Mouse (Mus musculus) kidney, postnatal 25 days (tissue): ENCODE results near the gene Olig2.

Experiments used
- DNase-seq, 2 experiments: peaks; one replicate each; pipeline ENCODE4 v3.0.0; 2021; ENCODE audit warnings: mixed read lengths in 2 of 2

Gene Olig2

GRCm38 (mm10) chr16:91225233-91226037 lies at the start of gene Olig2:
TSS of gene Olig2 (plus strand) at chr16:91225457.
- DNase-seq: no peak

- no peak for DNase-seq
Observed at GRCm38 (mm10) chr16:91175892-91176291, 49.4 kb upstream of the Olig2 start.

- no peak for DNase-seq
Observed at GRCm38 (mm10) chr16:91187046-91187445, 38.2 kb upstream of the Olig2 start.

- DNase-seq: no peak
Observed at GRCm38 (mm10) chr16:91187662-91188061, 37.6 kb upstream of the Olig2 start.

- DNase-seq: no peak
Observed at GRCm38 (mm10) chr16:91188304-91188703, 37.0 kb upstream of the Olig2 start.

GRCm38 (mm10) chr16:91191233-91191632 lies 34.0 kb upstream of the Olig2 start:
- no peak for DNase-seq

GRCm38 (mm10) chr16:91191663-91192237 lies 33.5 kb upstream of the Olig2 start:
- no peak for DNase-seq

GRCm38 (mm10) chr16:91192672-91193354 lies 32.4 kb upstream of the Olig2 start:
- DNase-seq: no peak

GRCm38 (mm10) chr16:91199815-91200214 lies 25.4 kb upstream of the Olig2 start:
- DNase-seq: no peak

- DNase-seq: no peak
Observed at GRCm38 (mm10) chr16:91202989-91203388, 22.3 kb upstream of the Olig2 start.

GRCm38 (mm10) chr16:91206371-91206770 lies 18.9 kb upstream of the Olig2 start:
- DNase-seq: no peak

GRCm38 (mm10) chr16:91217077-91217476 lies 8.2 kb upstream of the Olig2 start:
- no peak for DNase-seq

- no peak for DNase-seq
Observed at GRCm38 (mm10) chr16:91217948-91218347, 7.3 kb upstream of the Olig2 start.

- no peak for DNase-seq
Observed at GRCm38 (mm10) chr16:91219246-91219645, 6.0 kb upstream of the Olig2 start.

- DNase-seq: no peak
Observed at GRCm38 (mm10) chr16:91222171-91222642, 3.0 kb upstream of the Olig2 start.

GRCm38 (mm10) chr16:91222643-91223271 lies 2.5 kb upstream of the Olig2 start:
- DNase-seq: no peak

GRCm38 (mm10) chr16:91223327-91224067 lies 1.8 kb upstream of the Olig2 start:
- no peak for DNase-seq

GRCm38 (mm10) chr16:91224068-91224402 lies 1.2 kb upstream of the Olig2 start:
- no peak for DNase-seq

- DNase-seq: no peak
Observed at GRCm38 (mm10) chr16:91224481-91225232, 600 bp upstream of the Olig2 start.

- no peak for DNase-seq
Observed at GRCm38 (mm10) chr16:91226038-91226882, 1.0 kb downstream of the Olig2 start.
